Comparison of ENCODE assay signal across 16 mouse cellular contexts in the genomic region with DNA sequence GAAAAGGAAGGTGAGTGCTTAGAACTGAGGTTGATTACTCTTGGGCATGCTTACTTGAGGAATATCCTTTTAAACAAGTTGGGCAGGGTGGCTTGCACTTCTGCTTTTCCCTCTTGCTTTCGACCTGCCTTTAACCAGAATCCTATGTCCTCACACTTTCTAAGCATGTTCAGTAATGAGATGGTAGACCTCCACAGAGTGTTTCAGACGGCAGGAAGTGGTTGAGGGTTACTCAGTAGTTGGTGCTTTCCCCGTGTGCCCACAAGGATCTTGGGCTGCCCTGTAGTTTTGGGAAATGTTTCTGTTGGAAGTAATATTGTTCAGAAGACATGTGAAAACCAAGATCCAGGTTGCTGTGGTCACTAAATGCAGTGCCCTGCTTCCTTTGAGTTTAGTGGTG. TPM values are rescaled to one million over a fixed set of nuclear protein-coding genes. Genes with fewer than 3 reads are reported as not detected.
DNase-seq lines count a peak whose midpoint lies in the region; ATAC-seq lines count a peak whose summit lies in the region.
"Had no signal": no experiment of that assay in that cellular context is flagged by ENCODE, and none has a peak within 500 bp of the region (broad histone marks: within the 10 kb centered on the region; RNA-seq: fewer than 3 reads in every experiment).

No protein-coding gene starts in this region.

- peak; percentile 65 for DNase-seq in thymus, postnatal 0 days (ENCODE audit: low spot score)
- no peak for DNase-seq in thymus, postnatal 4 days
- peak; percentile 40 for DNase-seq in thymus, postnatal 25 days
- no peak for DNase-seq in spleen, postnatal 14 days (ENCODE audit: low spot score in 2 of 2)
- no peak for DNase-seq in heart, postnatal 36 days
- DNase-seq: adrenal gland, postnatal 36 days; cerebellum, adult 9-11 months; heart, adult 18-20 months; kidney, postnatal 10 days; liver, embryonic 13.5 days; lung, postnatal 10 days; right cerebral cortex, postnatal 4 days had no signal

- peak; percentile 90 for ATAC-seq in common myeloid progenitor, adult 5-6 weeks (replicated peaks; ENCODE audit: low read depth, poor library complexity, severe bottlenecking)
- peak; percentile 92 for ATAC-seq in megakaryocyte progenitor cell, adult 5-6 weeks (replicated peaks; ENCODE audit: poor library complexity)
- ATAC-seq in cerebellum, adult (ENCODE audit: insufficient number of reproducible peaks, low FRiP score, low TSS enrichment), result no peak
- ATAC-seq: intestine, postnatal 0 days had no signal

- intact Hi-C loops in heart, postnatal 36 days (cut with DNase I), result no loop called here

RNA-seq across cellular contexts. Expression of gene Gtdc1, which starts 54.2 kb away (rescaled TPM):
- 5.3 and 10.6 TPM in 2 replicates for polyA plus RNA-seq in thymus, postnatal 0 days (2015; fragmentation: Nextera tagmentation; extraction: Ambion mirVana)
- 10.8 and 11.8 TPM in 2 replicates for total RNA-seq in common myeloid progenitor, adult 5-6 weeks (2017)
- 15.5 and 18.6 TPM in 2 replicates for total RNA-seq in megakaryocyte progenitor cell, adult 5-6 weeks (2015)
- total RNA-seq in megakaryocyte progenitor cell, adult 5-6 weeks (2017), result 16.9 and 22.2 TPM in 2 replicates
- total RNA-seq in heart, postnatal 36 days (2021), result 10 to 100 TPM; 14.3 to 21.3 TPM

Comparison
In these comparisons a context has a peak if more than half of its experiments do, and no peak if none do; other contexts are left out.
1. DNase-seq: peak in thymus, postnatal 0 days (single experiment) and thymus, postnatal 25 days (single experiment); none in thymus, postnatal 4 days (single experiment), spleen, postnatal 14 days (0 of 2) and heart, postnatal 36 days (0 of 2).